Mouse (Mus musculus) frontal cortex, postnatal 36 days (tissue): ENCODE data around the gene Zp1.

ENCODE experiments used
- DNase-seq, 2 experiments: peaks; one replicate each; pipeline ENCODE4 v3.0.0; 2022; ENCODE audit warnings: low spot score in 2 of 2

Gene Zp1

GRCm38 (mm10) chr19:10924220-10924619 lies 3.8 kb upstream of the Zp1 start:
- DNase-seq = no peak

GRCm38 (mm10) chr19:10921058-10921457 lies 626 bp upstream of the Zp1 start:
- no peak for DNase-seq

DNA sequence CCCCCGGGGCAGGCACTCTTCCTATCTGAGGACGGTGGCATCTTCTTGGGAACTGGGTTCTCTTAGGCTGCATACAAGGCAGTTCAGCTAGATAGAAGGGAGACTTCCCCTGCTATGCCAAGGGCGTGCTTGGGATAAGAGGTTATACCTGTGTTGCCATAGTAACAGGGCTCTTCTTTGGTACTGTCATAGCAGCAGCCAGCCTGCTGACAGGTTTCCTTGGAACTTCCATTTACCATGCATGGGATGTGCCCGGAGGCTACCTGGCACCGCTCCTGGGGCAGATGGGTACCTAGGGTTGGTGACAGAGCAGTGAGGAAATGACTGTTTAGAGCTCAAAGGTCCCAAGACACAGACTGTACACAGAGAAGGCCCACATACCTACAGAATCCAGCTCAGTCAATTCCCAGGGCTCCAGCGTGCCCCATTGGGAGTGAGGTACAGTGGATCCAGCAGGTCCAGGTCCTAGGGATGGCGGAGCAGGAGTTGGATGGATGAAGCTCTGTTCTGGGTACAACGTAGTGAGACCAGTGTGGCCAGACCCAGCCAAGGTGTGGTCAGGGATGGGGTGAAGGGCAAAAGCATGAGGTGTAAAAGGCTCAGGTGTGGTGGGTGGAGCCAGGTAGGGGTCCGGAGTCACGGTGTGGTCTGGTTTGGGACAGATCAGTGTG lies 2.0 kb downstream of the Zp1 start:
- DNase-seq = no peak

GRCm38 (mm10) chr19:10916506-10916905 lies 3.9 kb downstream of the Zp1 start:
- DNase-seq = no peak

- DNase-seq = no peak
Measured at GRCm38 (mm10) chr19:10914870-10915269, 5.6 kb downstream of the Zp1 start.

- DNase-seq = no peak
Measured at GRCm38 (mm10) chr19:10914291-10914690, 6.1 kb downstream of the Zp1 start.

- no peak for DNase-seq
Measured at GRCm38 (mm10) chr19:10909087-10909721, 11.2 kb downstream of the Zp1 start.

GRCm38 (mm10) chr19:10907891-10908290 lies 12.5 kb downstream of the Zp1 start:
- DNase-seq = peak; percentile 55 to 59

- DNase-seq = no peak
Measured at GRCm38 (mm10) chr19:10905728-10906000, 14.8 kb downstream of the Zp1 start.

- peak; percentile 49 to 76 for DNase-seq
Measured at GRCm38 (mm10) chr19:10904927-10905727, 15.3 kb downstream of the Zp1 start.

DNA sequence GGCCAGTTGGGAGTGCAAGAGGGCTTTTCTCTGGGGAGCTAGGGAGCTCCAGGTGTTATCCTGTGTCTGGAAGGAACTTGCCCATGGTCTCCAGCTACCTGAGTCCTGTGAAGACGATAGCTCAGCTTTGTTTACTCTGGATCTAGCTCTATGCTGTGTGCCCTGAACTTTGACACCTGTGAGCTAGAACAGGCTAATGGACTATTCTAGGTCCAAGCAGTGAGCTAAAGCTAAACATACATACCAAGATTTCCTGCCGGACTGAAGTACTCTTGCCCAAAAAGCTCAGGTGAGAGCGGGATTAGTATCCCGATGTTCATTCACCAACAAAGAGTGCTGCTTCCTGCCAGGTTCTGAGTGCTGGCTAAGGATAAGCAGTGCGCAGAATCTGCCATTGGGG lies 15.9 kb downstream of the Zp1 start:
- no peak for DNase-seq

- no peak for DNase-seq
Measured at GRCm38 (mm10) chr19:10901046-10901445, 19.4 kb downstream of the Zp1 start.

DNA sequence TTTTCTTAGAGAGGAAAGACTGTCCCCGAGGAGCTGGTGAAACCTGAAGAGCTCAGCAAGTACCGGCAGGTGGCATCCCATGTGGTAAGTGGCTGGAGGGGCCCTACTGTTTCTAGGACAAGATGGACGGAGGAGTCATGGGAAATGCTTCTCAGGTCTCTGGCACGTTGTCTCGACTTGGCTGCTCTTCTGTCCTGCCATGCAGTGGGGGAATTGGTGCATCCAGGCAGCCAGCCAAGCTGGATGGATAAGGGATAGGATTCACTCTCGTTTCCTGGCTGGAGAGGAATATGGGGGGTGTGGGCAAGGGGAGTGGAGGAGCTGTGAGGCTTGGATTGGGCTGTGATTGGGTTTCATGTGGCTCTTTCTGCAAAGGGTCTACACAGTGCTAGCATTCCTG lies 20.1 kb downstream of the Zp1 start:
- DNase-seq = no peak

DNA sequence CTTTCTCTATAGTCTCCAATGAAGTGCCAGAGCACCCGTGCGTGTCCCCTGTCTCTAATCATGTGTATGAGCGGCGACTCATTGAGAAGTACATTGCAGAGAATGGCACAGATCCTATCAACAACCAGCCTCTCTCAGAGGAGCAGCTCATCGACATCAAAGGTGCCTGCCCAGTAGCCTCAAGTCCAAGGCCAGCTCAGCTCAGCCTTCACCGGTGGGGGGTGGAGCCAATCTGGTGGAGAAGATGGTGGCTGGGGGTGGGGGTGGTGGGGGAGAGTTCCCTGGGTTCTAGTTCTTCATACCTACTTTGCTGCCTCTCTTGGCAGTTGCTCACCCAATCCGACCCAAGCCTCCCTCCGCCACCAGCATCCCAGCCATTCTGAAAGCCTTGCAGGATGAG lies 22.9 kb downstream of the Zp1 start:
- no peak for DNase-seq

GRCm38 (mm10) chr19:10896849-10897248 lies 23.6 kb downstream of the Zp1 start:
- DNase-seq = no peak

DNA sequence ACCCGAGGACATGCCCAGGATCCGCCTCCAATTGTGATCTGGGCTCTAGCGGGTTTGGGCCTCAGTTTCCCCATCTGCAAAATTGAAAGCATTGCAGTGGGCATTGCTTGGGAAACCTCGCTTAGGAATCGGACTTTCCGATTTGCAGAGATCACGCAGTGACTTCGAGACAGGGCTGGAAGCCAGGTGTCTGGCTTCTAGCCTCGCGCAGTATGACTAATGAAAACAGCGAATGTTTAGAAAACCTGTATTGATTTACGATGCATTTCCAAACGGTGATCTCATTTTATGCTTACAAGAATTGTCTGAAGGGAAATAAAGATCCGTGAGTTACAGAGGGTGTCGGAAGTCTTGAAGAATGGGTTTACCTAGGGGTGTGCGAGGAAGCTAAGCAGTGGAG lies 24.7 kb downstream of the Zp1 start:
- DNase-seq = no peak

- peak; percentile 97 to 99 for DNase-seq
Measured at GRCm38 (mm10) chr19:10895016-10895528, 25.4 kb downstream of the Zp1 start, which contains the start of gene Prpf19. TSS of gene Prpf19 (plus strand) at chr19:10895231.

- DNase-seq = no peak
Measured at GRCm38 (mm10) chr19:10892201-10892600, 28.2 kb downstream of the Zp1 start.

DNA sequence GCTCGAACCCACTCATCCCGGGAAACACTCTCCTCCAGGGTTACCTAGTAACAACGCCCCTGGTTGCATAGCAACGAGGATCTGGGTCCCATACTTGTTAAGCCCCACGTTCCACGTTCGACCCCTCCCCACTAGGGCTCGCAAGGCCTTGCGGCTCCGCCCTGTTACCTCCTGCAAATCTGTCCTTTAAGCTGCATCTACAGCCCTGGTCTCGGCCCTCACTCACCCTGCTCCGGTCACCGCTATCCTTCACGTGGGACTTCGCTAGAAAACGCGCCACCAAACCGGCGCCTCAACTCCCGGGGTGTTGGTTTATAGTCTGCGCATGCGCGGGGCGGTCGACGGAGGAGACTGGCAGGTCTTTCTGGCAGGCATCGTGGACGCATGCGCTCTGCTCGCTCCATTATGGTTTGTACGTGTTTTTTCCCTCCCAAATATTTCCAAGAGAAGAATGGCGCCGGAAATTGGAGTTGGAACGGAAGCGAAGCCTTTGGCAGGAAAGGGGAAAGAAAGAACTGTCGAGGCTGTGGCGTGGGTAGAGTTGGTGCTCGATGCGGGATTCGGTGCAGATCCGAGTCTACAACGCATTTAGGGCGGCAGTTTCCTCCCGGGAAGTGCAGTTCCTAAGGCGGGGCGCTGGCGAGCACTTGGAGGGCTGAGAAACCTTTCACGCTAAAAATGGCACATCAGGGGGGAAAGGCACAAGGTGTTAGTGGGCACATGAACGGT lies 38.8 kb downstream of the Zp1 start, which contains the start of gene Tmem109:
Gene Tmem109, minus strand, starts transcription at position 576 of the 729 bp plus-strand sequence.
- peak; percentile 93 to 95 for DNase-seq

DNA sequence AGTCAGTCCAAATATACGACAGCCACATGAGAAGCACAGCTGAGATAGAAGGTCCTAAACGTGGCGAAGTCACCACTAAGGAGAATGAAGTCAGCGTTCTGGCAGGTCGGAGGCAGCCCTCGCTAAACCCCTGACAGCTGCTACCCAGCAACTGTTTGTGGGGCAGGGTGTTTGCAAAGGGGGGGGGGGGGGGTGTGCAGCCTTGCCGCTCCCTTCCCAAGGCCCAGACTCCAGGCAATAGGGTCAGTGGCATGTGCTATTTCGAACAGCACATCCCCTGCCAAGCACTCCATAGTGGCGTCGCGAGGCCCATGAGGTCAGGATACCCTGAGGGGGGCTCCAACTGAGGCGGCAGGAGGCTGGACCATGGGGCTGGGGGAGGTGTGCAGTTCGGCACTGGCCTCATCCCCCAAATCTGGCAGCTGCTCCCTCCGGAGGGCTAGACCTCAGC lies 39.4 kb downstream of the Zp1 start:
- DNase-seq = no peak

- peak; percentile 16 to 45 for DNase-seq
Measured at GRCm38 (mm10) chr19:10880085-10880974, 40.1 kb downstream of the Zp1 start.
